Mouse (Mus musculus) embryo, embryonic 10 days (tissue): ENCODE data around the gene Pde9a.

ENCODE experiments used
- DNase-seq: peaks from one replicate; pipeline ENCODE4 v3.0.0-alpha.2; 2015; ENCODE audit warnings: low spot score

Pde9a gene

DNA sequence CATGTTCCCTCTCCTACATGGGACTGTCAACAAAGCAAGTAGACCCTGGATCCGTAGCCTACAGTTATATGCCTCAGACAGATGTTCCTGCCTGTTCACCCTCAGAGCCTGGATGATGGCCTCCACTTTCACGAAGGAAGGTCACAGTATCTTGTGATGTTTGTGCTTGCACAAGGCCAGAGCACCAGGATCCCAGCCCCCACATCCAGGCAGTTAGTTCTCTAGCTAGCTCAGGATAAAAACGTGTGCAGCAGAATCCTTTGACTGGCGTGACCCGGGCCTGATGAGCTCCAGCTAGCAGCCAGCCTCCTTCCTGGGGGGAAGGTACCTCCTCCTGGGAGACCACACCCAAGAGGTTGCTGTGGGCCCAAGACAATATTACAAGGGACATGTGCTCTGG is 82.5 kb downstream of the Pde9a start:
- DNase-seq: no peak

DNA sequence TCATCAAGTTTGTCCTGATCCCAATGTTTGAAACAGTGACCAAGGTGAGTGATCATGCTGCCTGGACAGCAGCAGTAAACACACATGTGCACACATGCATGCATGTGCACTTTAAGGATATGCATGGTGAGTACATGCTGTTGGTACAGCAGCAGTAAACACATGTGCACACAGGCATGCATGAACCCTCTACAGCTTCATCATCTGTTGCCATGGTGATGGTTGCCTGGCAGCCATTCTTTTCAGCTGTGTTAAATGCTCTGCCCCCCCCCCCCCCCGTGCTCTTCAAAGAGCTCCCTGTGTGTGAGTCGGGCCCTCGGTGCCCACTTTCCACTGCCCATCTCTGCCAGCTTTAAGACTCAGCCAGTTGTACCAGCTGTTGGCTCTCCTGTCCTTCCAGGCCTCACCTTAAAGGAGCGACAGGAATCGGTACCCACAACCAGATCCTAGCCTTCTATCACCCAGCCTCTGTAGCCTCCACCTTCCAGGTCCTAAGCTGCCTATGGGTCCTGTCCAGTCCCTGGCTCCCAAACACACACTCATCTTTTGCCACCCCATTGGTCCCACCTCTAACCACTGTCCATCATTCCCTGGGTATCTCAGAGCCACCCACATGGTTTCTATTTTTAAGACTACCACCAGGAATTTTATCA is 84.9 kb downstream of the Pde9a start:
- no peak for DNase-seq

DNA sequence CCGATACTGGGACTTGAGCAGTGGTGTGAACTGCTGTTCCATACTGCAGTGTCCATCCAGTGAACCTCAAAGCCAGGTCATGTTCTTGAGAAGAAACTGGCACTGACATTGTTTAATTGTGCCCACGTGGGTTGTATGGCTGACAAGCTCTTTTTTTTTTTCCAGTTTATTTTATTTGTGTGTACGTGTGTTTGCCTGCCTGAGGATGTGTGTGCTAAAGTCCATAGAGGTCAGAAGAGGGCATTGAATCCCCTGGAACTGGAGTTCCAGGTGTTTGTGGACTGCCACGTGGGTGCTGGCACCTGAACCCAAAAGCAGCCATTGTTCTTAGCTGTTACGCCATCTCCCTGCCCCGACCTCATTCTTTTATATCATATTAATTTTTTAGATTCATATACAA is 88.4 kb downstream of the Pde9a start:
- no peak for DNase-seq

DNA sequence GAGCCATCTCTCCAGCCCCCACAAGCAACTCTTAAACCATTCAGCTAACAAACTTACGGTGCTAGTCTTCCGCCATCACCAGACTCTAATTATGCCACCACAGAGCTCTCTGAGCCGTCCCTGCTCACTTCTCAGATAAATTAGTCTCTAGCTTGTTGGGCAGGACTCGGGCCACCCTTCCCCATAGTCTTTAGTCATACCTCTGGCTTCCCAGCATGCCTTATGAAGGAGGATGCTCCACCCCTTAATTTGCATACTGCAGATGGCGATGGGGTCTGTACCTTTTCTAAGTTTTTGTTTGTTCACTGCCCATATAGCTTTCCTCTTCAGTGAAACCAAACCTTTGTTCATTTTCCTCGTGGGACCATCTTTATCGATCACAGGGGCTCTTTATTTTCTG is 92.6 kb downstream of the Pde9a start:
- DNase-seq: no peak

DNA sequence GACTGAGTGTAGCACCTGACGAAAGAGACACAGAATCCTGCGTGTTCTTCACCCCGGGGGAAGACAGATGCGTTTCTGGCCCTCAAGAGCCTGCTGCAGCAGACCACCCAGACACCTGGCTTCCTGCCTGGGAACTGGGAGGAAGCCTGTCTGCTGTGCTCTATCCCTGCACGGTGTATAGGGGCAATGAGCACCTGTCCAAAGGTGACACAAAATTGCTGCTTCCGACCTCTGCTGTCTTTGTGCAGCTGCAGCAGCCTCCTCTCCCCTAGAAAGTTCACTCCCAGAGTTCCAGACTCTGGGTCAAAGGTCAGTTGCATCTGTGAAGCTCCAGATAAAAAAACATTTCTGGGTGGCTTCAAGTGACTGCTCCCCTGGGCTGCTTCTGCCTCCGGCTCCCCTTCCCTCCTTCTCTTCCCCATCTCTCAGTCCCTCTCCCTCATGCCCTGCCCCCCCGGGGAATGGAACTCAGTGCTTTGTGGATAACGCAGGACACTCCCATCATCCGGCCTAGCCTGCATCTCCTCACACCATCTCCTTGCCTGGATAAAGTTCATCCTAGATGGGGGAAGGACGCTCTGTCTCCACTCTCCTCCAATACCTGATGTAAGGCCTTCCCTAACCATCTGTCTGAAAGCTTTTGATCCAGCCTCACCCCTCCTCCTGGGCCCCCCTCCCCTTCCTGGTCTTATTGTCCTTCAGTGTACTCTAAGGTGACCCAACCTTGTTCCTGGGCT is 93.3 kb downstream of the Pde9a start:
- peak; percentile 45 for DNase-seq

DNA sequence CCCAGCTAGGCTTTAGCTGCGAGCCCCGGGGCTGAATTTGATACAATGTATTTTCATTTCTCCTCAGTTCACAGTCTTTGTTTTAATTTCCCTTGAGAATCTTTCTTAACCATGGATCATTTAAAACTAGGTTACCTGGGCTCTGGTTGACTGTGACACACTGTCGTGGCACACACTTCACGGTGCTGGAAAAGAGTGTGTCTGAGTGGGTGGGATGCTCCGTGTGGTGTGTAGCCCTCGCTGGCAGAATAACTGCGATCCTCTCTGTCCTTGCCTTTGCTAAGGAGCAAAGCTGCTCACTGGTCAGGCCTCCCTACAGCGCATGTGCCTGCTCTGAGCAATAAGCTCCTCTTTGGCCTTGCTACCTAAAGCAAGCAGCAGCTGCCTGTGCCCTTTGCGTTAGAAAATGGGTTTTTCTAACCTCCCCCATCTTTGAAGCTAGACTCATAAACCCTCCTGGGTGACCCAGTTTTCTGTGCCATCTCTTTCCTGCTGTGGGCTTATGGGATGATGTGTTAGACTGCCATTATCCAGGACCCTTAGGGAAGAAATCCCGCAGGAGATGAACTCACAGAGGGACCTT is 100.7 kb downstream of the Pde9a start:
- DNase-seq: no peak

DNA sequence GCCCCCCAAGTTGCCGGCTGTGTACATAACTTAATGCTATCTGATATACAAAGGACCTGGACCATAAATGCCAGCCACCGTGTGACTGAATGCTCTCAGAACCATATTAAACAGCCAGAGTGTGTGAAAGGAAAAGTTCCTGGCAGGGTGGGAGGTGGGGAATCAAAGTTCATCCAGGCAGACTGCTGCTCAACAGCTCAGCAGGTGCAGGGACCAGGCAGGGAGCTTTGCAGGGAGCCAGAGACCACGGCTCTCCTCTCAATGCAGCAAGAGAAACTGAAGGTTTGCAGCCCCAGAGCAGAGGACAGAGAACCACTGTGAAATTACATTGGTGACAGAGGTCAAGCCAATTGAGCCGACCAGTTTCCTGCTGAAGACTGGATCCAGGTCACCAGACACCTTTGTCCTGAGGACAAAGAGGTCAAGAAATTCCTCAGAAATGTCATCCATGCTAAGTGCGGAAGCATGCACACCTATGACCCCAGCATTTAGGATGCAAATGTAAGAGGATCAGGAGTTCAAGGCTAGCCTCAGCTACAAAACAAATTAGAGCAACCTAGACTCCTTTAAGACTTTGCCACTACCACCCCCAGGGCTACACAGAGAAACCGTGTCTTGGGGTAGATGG is 101.5 kb downstream of the Pde9a start:
- peak; percentile 41 for DNase-seq

DNA sequence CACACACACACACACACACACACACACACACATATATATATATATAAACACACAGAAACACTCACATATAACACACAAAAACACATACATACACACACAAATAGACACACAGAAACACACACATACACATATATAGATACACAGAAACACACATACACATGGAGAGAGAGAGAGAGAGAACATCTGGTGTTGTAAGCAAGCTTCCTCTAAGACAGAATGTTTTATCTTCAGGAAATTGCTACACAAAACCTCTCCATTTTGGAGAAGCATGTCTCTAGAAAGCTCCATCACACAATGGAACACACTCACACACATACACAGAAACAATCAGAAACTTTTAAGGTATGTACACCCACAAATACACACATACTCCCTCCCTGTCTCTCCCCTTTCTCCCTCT is 105.3 kb downstream of the Pde9a start:
- no peak for DNase-seq

DNA sequence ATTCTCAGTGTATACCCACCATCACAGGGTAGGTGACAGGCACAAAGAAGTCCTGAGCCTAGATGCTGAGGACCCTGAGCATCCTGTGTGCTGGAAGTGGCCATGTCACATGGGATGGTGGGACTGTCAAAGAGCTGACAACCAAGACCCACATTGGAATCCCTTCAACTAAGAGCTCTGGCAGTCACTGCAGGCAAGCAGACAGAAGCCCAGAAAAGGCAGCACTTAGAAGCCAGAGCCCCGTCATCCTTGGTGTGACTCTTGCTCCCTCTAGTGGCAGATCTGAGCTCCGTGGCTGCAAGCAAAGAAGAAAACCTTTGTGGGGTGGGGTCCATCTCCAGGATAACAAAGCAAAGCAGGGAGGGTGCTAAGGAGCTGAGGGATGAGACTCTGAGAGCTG is 106.4 kb downstream of the Pde9a start:
- peak; percentile 93 for DNase-seq

DNA sequence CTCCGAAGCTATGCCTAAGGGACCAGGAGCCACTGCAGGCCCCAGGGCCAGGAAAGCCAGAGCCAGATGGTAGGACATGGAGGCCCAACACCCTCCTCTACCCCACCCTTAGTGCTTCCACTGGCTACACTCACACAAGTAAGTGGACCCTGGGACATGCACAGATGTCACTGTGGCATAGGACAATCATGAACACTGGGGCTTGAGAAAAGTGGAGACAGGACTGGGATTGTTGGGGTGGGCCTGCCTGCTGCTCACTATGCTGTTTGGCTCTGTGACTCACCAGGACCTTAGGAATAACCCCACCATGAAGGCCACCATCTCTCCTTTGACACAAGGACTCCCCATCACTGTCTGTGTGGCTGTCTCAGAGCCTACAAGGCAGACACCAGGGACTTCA is 109.0 kb downstream of the Pde9a start:
- no peak for DNase-seq

DNA sequence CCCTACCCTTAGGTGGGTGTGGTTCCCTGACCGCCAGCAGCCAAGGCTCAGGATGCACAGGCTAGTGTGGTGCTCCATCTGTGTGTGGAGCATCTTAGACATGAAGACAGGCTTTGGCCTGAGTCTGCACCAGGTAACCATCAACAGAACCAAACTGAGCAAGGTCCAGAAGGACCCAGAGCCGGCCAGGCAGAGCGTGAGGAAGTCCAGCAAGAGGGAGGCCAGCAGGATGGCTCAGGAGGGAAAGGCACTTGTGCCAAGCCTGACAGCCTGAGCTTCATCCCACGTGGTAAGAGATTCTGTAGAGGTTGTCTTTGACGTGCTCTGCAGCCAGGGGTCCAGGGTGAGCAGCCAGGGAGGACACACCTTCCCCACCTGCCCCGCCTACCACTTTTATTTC is 111.7 kb downstream of the Pde9a start:
- no peak for DNase-seq

DNA sequence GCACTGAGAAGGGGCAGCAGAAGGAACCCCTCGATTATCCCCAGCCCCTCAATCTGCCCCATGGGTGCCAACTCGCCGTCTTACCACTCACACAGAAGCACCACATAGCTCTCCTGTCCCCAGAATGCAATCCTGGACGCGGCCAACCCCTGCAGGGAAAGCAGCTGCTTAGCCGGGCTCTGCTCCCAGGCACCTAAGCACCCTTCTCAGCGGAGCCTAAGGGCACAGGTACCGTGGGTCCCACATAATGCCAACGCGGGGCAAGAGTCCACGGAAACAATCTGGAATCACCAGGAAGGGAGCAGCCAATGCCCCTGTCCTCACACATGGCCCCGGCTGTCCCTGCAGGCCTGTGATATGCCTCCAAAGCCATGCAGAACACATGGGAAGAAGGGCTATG is 113.7 kb downstream of the Pde9a start:
- no peak for DNase-seq

DNA sequence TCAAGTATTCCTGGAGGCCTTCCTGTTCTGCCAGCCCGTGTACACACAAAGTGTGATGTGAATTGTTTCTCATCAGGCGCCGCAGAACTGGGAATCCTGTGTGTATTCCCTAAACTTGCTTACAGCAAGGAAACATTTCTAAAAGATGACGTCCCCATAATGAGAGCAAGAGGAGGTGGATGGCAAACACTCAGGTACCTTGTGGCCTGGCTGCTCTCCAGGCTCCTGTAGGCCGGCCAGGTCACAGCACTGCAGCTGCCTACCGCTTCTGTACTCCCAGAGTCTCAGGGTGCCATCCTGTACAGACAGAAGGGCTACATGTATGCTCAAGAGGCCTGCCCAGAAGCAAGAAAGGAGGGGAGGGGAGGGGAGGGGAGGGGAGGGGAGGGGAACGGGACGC is 114.4 kb downstream of the Pde9a start:
- DNase-seq: no peak

DNA sequence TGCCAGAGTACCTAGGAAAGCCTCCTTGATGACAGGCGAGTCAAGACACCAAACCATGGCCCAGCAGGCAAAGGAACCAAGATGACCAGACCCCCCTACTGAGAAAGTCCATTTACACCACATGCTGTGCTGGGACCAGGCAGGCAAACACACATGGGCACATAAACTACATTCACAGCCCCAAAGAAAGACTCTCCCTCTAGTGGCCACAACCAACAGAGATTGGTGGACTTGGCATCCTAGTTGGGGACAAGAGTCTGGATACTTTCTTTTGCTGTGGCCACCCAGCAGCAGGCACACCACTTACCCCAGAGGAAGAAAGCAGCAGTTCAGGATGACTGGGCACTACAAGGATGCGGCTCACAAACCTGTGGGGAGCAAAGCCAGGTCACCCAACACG is 114.9 kb downstream of the Pde9a start:
- no peak for DNase-seq

DNA sequence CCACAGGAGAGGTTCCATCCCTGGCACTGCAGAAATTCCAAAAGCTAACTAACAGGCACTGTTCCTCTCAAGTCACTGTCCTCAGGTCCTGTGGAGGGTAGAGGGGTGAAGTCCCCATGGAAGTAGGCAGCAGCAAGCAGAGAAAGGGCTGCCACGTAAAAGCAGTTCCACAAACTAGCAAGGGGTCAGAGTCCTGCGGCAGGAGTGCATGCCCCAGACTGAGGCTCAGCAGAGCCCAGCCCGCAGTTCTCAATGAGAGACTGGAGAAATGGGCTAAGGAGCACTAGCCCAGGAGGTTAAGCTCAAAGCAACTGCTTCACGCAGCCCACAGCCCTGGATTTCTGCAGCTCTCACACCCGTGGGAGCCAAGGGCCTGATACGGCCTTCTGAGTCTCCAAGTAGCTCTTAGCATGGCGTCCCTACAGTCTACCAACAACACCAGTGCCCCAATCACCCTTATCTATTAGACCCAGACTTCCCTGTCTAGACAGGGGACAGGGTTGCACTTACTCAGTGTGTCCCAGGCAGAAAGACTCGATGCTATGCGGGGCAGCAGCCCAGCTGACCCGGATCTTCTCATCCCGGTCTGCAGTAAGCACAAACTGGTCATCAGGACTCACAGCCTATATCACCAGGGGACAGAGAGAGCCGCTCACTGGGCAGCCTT is 116.4 kb downstream of the Pde9a start:
- no peak for DNase-seq

DNA sequence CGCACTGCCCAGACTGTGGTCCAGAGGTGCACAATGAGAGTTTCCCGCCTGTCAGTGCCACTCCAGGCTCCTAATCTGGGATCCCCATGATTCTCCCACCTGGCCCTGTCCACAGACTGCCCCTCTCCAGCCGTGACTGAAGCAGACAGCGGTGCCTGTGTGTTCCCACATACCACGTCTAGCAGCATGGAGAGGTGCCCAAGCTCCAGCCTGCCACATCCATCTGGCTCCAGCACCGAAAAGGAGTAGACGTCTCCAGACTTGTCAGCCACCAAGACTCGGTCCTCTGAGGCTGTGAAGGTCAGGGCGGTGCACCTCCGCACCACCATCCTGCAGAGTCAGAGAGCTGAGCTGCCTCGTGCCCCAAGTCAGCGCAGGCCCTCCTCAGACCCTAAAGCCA is 117.3 kb downstream of the Pde9a start:
- DNase-seq: no peak

DNA sequence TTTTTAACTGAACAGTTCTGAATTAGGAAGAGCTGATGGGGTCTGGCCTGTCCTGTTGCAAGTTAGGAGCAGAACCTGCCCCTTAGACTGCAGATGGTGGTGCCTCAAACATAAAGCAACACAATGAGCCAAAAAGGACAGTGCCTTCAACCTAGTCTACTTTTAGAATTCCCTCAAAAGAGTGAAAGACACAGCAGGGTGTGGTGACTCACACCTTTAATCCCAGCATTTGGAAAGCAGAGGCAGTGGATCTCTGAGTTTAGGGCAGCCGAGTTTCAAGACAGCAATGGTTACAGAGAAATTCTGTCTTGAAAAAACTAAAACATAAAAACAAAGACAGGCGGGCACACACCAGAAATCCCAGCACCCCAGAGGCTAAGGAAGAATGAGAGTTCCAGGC is 117.9 kb downstream of the Pde9a start:
- no peak for DNase-seq

DNA sequence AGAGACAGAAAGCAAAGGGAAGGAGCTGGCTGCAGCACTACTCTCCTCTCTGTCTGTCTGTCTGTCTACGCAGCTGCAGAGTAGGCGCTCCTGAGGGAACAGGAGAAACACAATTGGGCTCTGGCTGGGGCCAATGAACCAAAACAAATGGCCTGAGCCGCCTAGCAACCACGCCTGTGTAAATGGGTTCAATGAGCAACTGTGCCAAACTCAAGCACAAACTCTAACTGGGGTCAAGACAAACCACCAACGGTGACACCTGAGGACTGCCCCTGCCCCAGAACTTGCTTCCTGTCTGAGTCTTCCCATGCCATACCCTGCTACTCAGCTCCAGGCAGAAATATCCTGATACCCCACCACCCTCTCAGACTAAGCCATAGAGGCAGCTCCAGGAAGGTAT is 119.0 kb downstream of the Pde9a start:
- DNase-seq: no peak

DNA sequence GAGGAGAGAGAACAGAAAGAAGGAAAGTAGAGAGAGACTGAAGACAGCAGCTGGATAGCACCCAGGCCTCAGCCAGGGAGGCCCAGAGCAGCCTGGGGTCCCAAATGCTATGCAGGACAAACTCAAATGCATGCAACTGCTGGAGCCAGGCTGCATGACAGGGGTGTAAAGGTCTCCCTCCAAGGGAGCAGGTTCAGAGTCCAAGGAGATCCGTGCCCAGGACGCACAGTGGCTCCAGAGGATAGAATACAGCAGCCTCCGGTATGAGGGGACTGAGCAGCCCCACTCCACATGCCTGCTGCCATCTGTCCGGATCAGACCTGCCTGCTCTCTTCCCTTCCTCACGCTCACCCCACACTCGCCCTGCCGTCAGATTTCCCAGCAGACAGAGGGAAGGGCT is 120.3 kb downstream of the Pde9a start:
- no peak for DNase-seq

DNA sequence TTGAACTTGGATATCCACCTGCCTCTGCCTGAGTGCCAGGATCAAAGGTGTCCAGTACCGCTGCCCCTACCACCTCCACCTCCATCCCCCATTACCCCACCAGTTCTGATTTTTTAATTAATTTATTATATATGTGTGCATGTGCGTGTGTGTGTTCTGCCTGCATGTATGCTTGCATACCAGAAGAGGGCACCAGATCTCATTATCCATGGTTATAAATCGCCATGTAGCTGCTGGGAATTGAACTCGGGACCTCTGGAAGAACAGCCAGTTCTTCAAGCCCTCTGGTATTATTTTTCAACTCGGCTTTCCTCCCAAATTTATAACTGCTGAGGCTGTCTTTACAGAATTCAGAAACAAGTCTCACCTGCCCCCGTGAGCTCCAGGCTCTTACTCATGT is 124.9 kb downstream of the Pde9a start:
- DNase-seq: no peak

DNA sequence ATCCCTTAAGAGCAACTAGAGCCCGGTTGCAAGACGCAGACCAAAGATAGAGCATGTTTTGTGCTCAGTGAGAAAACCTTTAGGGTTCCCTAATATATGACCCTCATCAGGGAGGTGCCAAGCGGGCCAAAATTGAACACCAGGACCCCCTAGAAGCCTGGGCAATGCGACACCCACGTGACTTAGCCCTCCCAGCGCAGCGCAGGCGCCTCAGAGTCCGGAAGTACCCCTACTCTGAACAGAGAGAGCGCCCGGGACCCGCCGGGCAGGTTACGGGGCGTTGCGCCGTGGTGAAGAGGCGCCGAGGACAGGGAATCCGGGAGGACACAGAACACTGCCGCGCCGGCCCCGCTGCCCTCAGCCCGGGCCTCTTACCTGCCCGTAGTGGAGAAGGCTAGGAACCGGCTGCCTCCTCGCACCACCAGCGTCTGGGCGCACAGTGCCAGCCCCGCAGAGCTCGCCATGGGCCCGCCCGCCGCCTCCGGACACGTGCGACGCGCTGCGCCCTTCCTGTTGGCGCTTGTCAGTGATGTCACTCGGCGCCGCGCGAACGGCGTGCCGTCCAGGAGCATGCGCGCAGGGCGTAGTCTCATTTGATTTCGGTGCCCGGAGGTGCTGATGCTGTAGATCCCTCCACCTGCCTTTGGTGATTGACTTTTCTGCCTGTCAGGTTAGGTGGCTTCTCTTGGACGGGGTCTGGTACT is 125.9 kb downstream of the Pde9a start:
- peak; percentile 98 for DNase-seq

DNA sequence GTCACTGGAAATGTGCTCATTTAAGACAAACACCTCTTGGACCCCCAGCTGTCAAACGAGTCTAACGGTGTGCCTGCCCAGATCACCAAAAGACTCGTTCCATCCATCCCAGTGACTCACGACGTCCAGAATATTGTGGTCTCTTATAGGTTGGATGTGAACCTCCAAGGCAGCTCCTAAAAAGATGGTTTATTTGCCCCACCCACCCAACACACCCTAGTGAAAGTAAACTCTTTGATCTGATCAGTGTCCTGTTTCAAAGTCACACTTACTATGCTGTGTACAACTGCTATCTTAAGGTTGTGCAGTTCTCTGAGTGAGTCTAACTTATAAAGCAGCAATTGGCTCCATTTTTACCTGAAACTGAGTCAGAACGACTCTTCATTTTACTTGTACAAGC is 126.6 kb downstream of the Pde9a start:
- DNase-seq: no peak
